Mouse (Mus musculus) hematopoietic stem cell, adult 5-6 weeks (primary cell): ENCODE results near the gene Sp7. TPM values are rescaled to one million over a fixed set of nuclear protein-coding genes. Genes with fewer than 3 reads are reported as not detected.

Experiments used
- ATAC-seq, 2 experiments: fragments of 125-278 bp in 1 of 2; replicated peaks in 1 of 2; 2 replicates each; pipeline ENCODE4 v1.8.0; 2016 to 2017; ENCODE audit warnings: inconsistent platforms in 2 of 2, mild to moderate bottlenecking in 2 of 2, moderate number of reproducible peaks in 2 of 2, low read depth in 1 of 2, moderate TSS enrichment in 1 of 2; ENCODE audit not compliant: low FRiP score in 2 of 2, poor library complexity in 2 of 2, severe bottlenecking in 2 of 2, insufficient read depth in 1 of 2, low TSS enrichment in 1 of 2
- total RNA-seq: library from RNA; stranded (forward); fragments of 172-1452, 232-1000 nt; gene quantifications from 2 replicates; pipeline ENCODE4 v1.2.3, GENCODE M21; 2017

The Sp7 gene
- total RNA-seq, 1 experiment from 2014 or later: not detected

- peak; percentile 80 to 85 for ATAC-seq
Observed at GRCm38 (mm10) chr15:102316263-102316662, 50.7 kb downstream of the Sp7 start.

GRCm38 (mm10) chr15:102315292-102315691, 51.7 kb downstream of the Sp7 start:
- no peak for ATAC-seq

- ATAC-seq: peak; percentile 57 to 63; a peak in 3 of 4 replicates
Observed at GRCm38 (mm10) chr15:102311489-102311888, 55.5 kb downstream of the Sp7 start.

GRCm38 (mm10) chr15:102310074-102310845, 56.7 kb downstream of the Sp7 start:
- no peak for ATAC-seq

GRCm38 (mm10) chr15:102308717-102309116, 58.3 kb downstream of the Sp7 start:
- no peak for ATAC-seq

Other genes starting within 250 kb of the Sp7 start
- 12.6 and 15.8 TPM in 2 replicates for gene Spryd3, start 230.9 kb downstream of the Sp7 start, total RNA-seq
- gene Igfbp6, start 222.8 kb downstream of the Sp7 start, total RNA-seq: 0.15 TPM in 1 of 2 replicates, not detected in the other
- gene Soat2, start 216.7 kb downstream of the Sp7 start, total RNA-seq: 1.3 and 2.4 TPM in 2 replicates
- 44.0 and 47.6 TPM in 2 replicates for gene Zfp740, start 163.9 kb downstream of the Sp7 start, total RNA-seq
- gene Csad, start 162.5 kb downstream of the Sp7 start, total RNA-seq: 37.4 and 76.7 TPM in 2 replicates
- gene Itgb7, start 135.2 kb downstream of the Sp7 start, total RNA-seq: 83.0 and 92.1 TPM in 2 replicates
- gene Rarg, start 109.7 kb downstream of the Sp7 start, total RNA-seq: 3.6 and 5.6 TPM in 2 replicates
- gene Gm9918, start 96.6 kb downstream of the Sp7 start, total RNA-seq: not detected in 2 replicates
- 11.5 and 19.4 TPM in 2 replicates for gene Mfsd5, start 87.7 kb downstream of the Sp7 start, total RNA-seq
- 8.5 and 26.9 TPM in 2 replicates for gene Espl1, start 70.9 kb downstream of the Sp7 start, total RNA-seq
- 273 and 464 TPM in 2 replicates for gene Pfdn5, start 41.1 kb downstream of the Sp7 start, total RNA-seq
- gene Myg1, start 35.5 kb downstream of the Sp7 start, total RNA-seq: 35.7 and 75.9 TPM in 2 replicates
- 48.4 and 91.9 TPM in 2 replicates for gene Aaas, start 16.4 kb downstream of the Sp7 start, total RNA-seq
- 73.0 and 88.0 TPM in 2 replicates for gene Sp1, start 39.0 kb upstream of the Sp7 start, total RNA-seq
- not detected in 2 replicates for gene Amhr2, start 78.2 kb upstream of the Sp7 start, total RNA-seq
- 64.1 and 67.1 TPM in 2 replicates for gene Prr13, start 91.8 kb upstream of the Sp7 start, total RNA-seq
- gene Pcbp2, start 103.4 kb upstream of the Sp7 start, total RNA-seq: 228 and 317 TPM in 2 replicates
- gene Gm10337, start 136.5 kb upstream of the Sp7 start, total RNA-seq: not detected in 2 replicates
- 2.4 and 3.8 TPM in 2 replicates for gene Map3k12, start 149.9 kb upstream of the Sp7 start, total RNA-seq
- 26.8 and 33.3 TPM in 2 replicates for gene Tarbp2, start 151.0 kb upstream of the Sp7 start, total RNA-seq
- gene Npff, start 157.8 kb upstream of the Sp7 start, total RNA-seq: 0.55 and 1.6 TPM in 2 replicates